Mouse (Mus musculus): ENCODE data around the gene Kcnh4. TPM values are rescaled to one million over a fixed set of nuclear protein-coding genes. Genes with fewer than 3 reads are reported as not detected.

Gene Kcnh4
- polyA plus RNA-seq, 1 experiment: not detected

DNA sequence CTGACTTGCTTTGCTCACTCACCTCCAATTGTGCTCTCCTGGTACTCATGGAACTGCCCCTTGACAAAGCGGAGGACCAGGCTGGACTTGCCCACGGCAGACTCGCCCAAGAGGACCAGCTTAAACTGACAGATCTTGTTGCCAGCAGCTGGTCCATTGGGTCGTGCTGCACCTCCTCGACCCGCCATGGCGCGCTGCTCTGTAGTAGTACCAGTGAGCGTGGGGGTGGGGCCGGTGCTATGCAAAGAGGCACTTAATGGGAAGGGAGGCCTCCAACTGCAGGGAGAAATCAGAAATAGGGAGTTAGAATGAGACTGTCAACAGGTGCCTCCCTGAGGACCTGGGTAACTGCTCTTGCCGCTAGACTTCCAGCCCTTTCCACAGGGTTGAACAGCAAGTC lies 39.8 kb downstream of the Kcnh4 start:
- Histone ChIP-seq H3K27ac (ENCODE audit: insufficient read depth, low read depth, low read length) (peak overlapping the region; percentile 22), H3K4me1 (ENCODE audit: control insufficient read depth, insufficient read depth, low read length) (peaks cover 42% of the 10 kb centered on the region), H3K4me3 (ENCODE audit: insufficient read depth, low read depth, low read length) (no peak overlapping the region)
- 76% methylated on average over 11 of the region's 11 CpGs for WGBS
- TF ChIP-seq CTCF (IDR thresholded peaks at IDR 0.05; ENCODE audit: insufficient read depth, low read depth, low read length) (no peak), POLR2A (IDR thresholded peaks at IDR 0.05; ENCODE audit: insufficient read depth, low read depth, low read length) (no peak)

DNA sequence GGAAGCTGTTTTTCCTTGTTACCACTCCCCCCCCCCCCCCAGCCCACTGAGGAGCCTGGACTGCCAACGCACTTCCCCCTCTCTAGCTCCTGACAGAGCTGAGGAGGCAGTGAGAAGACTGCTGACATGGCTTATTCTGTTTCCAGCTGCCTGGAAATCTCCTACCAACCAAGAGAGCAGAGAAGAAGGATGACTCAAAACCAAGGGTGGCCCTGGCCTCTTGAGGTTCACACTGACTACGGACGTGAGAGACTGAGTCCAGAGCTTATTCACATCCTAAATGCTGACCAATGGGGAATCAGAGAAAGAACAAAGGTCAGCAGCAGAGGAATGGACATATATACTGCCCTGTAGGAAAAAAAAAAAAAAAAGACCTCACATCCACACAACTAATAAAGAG lies 40.4 kb downstream of the Kcnh4 start:
- 27% methylated on average over 3 of the region's 3 CpGs for WGBS
- H3K27ac ChIP-seq (ENCODE audit: insufficient read depth, low read depth, low read length): peak overlapping the region; percentile 22; the same call in 1 of the 2 replicates
- H3K4me1 ChIP-seq (ENCODE audit: control insufficient read depth, insufficient read depth, low read length): peaks cover 46% of the 10 kb centered on the region
- no peak overlapping the region for H3K4me3 ChIP-seq (ENCODE audit: insufficient read depth, low read depth, low read length)
- TF ChIP-seq CTCF (IDR thresholded peaks at IDR 0.05; ENCODE audit: insufficient read depth, low read depth, low read length) (no peak), POLR2A (IDR thresholded peaks at IDR 0.05; ENCODE audit: insufficient read depth, low read depth, low read length) (no peak)

DNA sequence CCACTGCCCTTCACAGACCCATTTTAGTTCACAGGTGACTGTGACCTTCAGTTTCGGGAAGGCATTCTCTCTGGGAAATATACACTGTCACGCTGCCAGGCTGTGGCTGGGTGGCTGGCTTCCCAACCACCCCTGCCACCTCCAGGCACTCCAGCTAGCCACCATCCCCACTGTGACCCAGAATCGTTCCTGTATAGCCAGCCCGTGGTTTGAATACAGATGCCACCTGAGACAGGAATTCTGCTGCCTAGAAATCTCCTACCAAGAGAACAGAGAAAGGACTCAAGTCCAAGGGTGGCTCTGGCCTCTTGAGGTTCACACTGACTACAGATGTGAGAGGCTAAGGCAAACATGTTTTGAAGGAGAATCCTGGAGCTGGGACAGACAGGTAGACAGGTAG lies 40.9 kb downstream of the Kcnh4 start:
- no peak overlapping the region for H3K4me3 ChIP-seq (ENCODE audit: insufficient read depth, low read depth, low read length)
- H3K27ac ChIP-seq (ENCODE audit: insufficient read depth, low read depth, low read length): peak overlapping the region; percentile 81
- 56% methylated on average over 4 of the region's 4 CpGs for WGBS

DNA sequence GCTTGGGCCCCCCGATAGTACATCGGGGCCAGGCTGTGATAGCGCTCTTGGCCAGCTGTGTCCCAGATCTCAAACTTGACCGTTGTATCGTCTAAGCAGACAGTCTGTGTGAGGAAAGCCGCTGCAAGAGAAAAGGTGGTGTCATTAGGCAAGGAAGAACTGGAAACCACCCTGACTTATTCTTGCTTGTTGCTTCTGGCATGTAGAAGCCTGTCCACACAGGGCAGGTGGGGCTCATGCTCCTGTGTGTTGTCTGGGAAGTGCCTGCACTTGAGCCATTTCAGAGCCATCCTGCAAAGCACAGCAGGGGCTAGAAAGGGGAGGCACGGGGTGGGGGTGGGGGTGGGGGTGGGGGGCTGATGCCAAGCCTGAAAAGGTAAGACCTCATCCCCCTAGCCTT lies 41.3 kb downstream of the Kcnh4 start:
- WGBS: 84% methylated on average over 7 of the region's 7 CpGs
- Histone ChIP-seq H3K27ac (ENCODE audit: insufficient read depth, low read depth, low read length) (no peak overlapping the region), H3K4me1 (ENCODE audit: control insufficient read depth, insufficient read depth, low read length) (peaks cover 54% of the 10 kb centered on the region), H3K4me3 (ENCODE audit: insufficient read depth, low read depth, low read length) (no peak overlapping the region)
- no peak for TF ChIP-seq POLR2A (IDR thresholded peaks at IDR 0.05; ENCODE audit: insufficient read depth, low read depth, low read length)
- TF ChIP-seq CTCF (IDR thresholded peaks at IDR 0.05; ENCODE audit: insufficient read depth, low read depth, low read length): no peak

More for the DNA sequence above, 40.9 kb downstream of the Kcnh4 start:
- peaks cover 50% of the 10 kb centered on the region for H3K4me1 ChIP-seq (ENCODE audit: control insufficient read depth, insufficient read depth, low read length)
- no peak for TF ChIP-seq POLR2A (IDR thresholded peaks at IDR 0.05; ENCODE audit: insufficient read depth, low read depth, low read length)
- TF ChIP-seq CTCF (IDR thresholded peaks at IDR 0.05; ENCODE audit: insufficient read depth, low read depth, low read length): no peak

DNA sequence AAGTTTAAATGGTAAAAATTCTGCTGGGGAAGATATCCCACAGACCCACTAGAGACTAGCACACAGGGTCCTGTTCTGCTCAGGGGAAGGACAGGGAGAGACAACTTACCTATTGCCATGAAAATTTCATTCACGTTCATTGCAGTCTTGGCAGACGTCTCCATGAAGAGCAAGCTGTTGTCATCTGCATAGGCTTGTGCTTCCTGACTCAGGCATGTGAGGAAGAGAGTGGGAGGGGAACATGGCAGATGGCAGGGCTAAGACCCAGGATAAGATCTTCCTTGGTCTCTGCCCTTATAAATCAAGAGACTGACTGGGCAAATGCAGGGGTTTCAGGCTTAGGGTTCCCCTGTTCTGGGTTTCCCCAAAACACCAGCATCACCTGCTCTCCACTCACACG lies 43.1 kb downstream of the Kcnh4 start:
- no peak for TF ChIP-seq POLR2A (IDR thresholded peaks at IDR 0.05; ENCODE audit: insufficient read depth, low read depth, low read length)
- TF ChIP-seq CTCF (IDR thresholded peaks at IDR 0.05; ENCODE audit: insufficient read depth, low read depth, low read length): no peak
- 77% methylated on average over 3 of the region's 3 CpGs for WGBS
- peaks cover 55% of the 10 kb centered on the region for H3K4me1 ChIP-seq (ENCODE audit: control insufficient read depth, insufficient read depth, low read length)
- H3K4me3 ChIP-seq (ENCODE audit: insufficient read depth, low read depth, low read length): no peak overlapping the region
- no peak overlapping the region for H3K27ac ChIP-seq (ENCODE audit: insufficient read depth, low read depth, low read length)

DNA sequence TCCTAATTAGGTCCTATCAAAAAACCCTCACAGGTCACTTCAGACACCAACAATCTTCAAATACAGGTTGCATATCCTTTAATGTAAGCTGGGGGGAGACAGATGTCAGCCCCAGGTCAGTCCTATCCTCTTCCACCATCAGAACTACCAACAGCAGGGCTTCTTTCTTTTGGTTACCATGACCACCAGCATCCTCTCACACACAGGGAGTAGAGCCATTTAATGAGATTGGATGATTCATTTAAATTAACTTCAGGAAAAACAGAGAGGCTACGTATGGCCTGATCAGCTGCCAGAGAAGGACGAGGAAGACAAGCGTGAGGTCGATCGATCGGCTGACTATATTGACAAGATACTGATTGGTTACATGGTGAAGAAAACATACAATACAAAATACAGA lies 44.8 kb downstream of the Kcnh4 start:
- TF ChIP-seq CTCF (IDR thresholded peaks at IDR 0.05; ENCODE audit: insufficient read depth, low read depth, low read length) (no peak), POLR2A (IDR thresholded peaks at IDR 0.05; ENCODE audit: insufficient read depth, low read depth, low read length) (no peak)
- Histone ChIP-seq H3K4me1 (ENCODE audit: control insufficient read depth, insufficient read depth, low read length) (peaks cover 50% of the 10 kb centered on the region), H3K27ac (ENCODE audit: insufficient read depth, low read depth, low read length) (0 out of 2 replicates have a peak overlapping the region, but pooled peaks have one; percentile 12), H3K4me3 (ENCODE audit: insufficient read depth, low read depth, low read length) (no peak overlapping the region)
- 40% methylated on average over 6 of the region's 6 CpGs for WGBS

DNA sequence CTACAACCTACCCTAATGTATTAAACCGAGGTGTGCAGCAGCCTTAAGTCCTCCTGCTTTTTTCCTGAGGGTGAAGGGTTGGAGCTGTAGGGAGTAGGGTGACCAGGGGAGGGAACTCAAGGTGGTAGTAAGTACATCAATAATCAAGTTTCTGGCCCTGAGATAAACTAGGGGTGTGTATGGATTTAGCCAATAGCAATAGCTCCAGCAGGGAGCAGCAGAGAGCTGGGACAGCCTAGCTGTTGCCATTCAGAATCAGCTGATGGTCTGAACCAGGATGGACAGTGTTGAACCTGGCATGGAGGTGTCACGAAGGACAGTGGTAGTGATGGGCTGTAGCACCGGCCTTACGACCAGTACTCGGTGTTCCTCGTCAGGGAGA lies 45.2 kb downstream of the Kcnh4 start:
- 45% methylated on average over 6 of the region's 6 CpGs for WGBS
- Histone ChIP-seq H3K4me1 (ENCODE audit: control insufficient read depth, insufficient read depth, low read length) (peaks cover 46% of the 10 kb centered on the region), H3K4me3 (ENCODE audit: insufficient read depth, low read depth, low read length) (no peak overlapping the region), H3K27ac (ENCODE audit: insufficient read depth, low read depth, low read length) (peak overlapping the region; percentile 76; the same call in 1 of the 2 replicates)
- TF ChIP-seq POLR2A (IDR thresholded peaks at IDR 0.05; ENCODE audit: insufficient read depth, low read depth, low read length): no peak
- peak; percentile 41; the same call in 1 of the 2 replicates for TF ChIP-seq CTCF (IDR thresholded peaks at IDR 0.05; ENCODE audit: insufficient read depth, low read depth, low read length)

DNA sequence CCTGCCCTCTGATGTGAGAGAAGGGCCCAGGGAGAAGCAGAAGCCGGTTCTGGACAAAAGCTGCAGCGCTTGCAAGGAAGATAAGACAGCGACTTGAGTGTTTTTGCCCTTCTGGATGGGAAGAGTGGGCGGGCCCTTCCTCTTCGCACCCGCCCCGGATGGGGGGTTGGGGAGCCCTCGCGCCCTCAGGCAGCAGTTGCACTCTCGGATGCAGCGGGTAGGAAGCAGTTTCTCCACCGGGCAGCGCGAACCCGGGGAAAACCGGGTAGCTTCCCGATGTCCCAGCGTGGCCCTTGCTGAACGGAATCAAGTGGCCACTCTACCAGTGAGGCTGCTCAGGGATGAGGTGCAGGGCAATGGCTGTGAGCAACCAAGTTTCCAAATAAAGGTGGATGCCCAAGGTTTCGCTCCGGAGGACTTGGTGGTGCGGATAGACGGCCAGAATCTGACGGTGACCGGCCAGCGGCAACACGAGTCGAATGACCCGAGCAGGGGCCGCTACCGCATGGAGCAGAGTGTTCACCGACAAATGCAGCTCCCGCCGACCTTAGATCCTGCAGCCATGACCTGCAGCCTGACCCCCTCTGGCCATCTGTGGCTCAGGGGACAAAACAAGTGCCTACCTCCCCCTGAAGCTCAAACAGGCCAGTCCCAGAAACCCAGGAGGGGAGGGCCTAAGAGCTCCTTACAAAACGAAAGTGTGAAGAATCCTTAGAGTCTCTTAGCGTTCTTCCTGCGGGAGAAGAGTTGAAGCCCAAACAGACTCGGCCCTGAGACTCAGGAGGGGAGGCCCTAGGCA lies 45.8 kb downstream of the Kcnh4 start, which contains the start of gene Hspb9:
Gene Hspb9 (plus strand): TSS at position 116 of the 799 bp plus-strand sequence.
- peaks cover 42% of the 10 kb centered on the region for H3K4me1 ChIP-seq (ENCODE audit: control insufficient read depth, insufficient read depth, low read length)
- 17% methylated on average over 38 of the region's 38 CpGs for WGBS
- peak within 1 kb of the TSS; percentile 76 for H3K27ac ChIP-seq (ENCODE audit: insufficient read depth, low read depth, low read length)
- TF ChIP-seq CTCF (IDR thresholded peaks at IDR 0.05; ENCODE audit: insufficient read depth, low read depth, low read length) (no peak), POLR2A (IDR thresholded peaks at IDR 0.05; ENCODE audit: insufficient read depth, low read depth, low read length) (peak; percentile 52; the same call in 1 of the 2 replicates)
- H3K4me3 ChIP-seq (ENCODE audit: insufficient read depth, low read depth, low read length): peak within 1 kb of the TSS; percentile 26

DNA sequence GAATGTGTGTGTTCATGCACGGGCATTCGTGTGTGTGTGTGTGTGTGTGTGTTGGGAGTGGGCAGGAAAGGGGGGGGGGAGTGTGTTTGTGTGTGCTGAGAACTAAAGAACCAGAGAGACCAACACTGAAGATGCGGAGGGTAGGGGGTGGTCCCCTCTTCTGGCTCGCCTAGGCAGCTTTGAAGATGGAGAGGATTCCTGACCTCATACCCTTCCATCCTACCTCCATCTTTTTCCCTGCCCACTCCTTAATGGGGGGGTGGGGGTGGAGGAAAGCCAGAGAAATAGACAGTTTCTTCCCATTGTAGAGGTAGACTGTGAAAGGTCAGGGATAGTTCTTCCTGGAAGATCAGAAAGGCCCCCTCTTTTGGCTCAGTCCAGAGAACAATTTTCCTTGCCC lies 46.6 kb downstream of the Kcnh4 start:
- WGBS: 58% methylated on average over 4 of the region's 4 CpGs

More for the DNA sequence above, 46.6 kb downstream of the Kcnh4 start:
- peaks cover 35% of the 10 kb centered on the region for H3K4me1 ChIP-seq (ENCODE audit: control insufficient read depth, insufficient read depth, low read length)
- H3K4me3 ChIP-seq (ENCODE audit: insufficient read depth, low read depth, low read length): no peak overlapping the region; the same call in 1 of the 2 replicates
- TF ChIP-seq CTCF (IDR thresholded peaks at IDR 0.05; ENCODE audit: insufficient read depth, low read depth, low read length) (no peak), POLR2A (IDR thresholded peaks at IDR 0.05; ENCODE audit: insufficient read depth, low read depth, low read length) (no peak)
- H3K27ac ChIP-seq (ENCODE audit: insufficient read depth, low read depth, low read length): peak overlapping the region; percentile 76
